Mouse (Mus musculus): ENCODE results near the gene Hp1bp3.

DNA sequence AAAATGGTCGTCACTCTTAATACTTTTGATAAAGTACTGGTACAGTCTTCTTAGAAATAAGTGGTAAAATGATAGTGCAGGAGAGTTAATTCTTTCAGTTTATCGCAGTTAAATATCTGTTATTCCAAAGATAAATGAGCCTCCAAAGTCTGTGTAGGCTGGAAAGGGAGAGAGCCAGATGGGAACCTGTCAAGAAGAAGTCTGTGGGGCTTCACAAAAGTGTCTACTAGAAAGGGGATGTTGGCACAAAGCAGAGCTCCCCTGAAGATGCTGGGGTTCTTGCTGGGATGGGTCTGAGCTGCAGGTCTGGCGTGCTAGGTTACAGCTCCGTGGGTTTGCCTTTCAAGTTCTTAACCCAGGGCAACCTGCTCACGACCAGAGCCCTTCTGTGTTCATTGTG is 23.5 kb upstream of the Hp1bp3 start:
- TF ChIP-seq CTCF (IDR thresholded peaks at IDR 0.05; ENCODE audit: extremely low read depth, insufficient read depth, insufficient read length, insufficient replicate concordance) (no peak), POLR2A (IDR thresholded peaks at IDR 0.05; ENCODE audit: low read depth, low read length) (no peak)

All from spleen, adult 2 months (tissue).